Mouse (Mus musculus) liver, adult 2 months (tissue): ENCODE measurements around the gene Slc22a20. TPM values are rescaled to one million over a fixed set of nuclear protein-coding genes. Genes with fewer than 3 reads are reported as not detected.

ENCODE experiments used
- DNase-seq: peaks from one replicate; pipeline ENCODE4 v3.0.0-alpha.2; 2011; ENCODE audit warnings: low read depth, low spot score; ENCODE audit errors: extremely low read depth
- H3K27ac ChIP-seq: fragments of 200-500 bp; replicated peaks from 2 replicates; pipeline ENCODE4 v1.5.1; 2012; ENCODE audit warnings: low read depth, mild to moderate bottlenecking, control low read depth, inconsistent platforms, low read length; ENCODE audit not compliant: insufficient read depth
- H3K27me3 ChIP-seq: fragments of 200-500 bp; 2 replicates; pipeline ENCODE4 v1.6.1; 2012; ENCODE audit warnings: mild to moderate bottlenecking, moderate library complexity, low read length, inconsistent platforms; ENCODE audit not compliant: control insufficient read depth, insufficient read depth
- H3K36me3 ChIP-seq: fragments of 200-500 bp; 2 replicates; pipeline ENCODE4 v1.6.1; 2012; ENCODE audit warnings: low read length, inconsistent platforms; ENCODE audit not compliant: control insufficient read depth, insufficient read depth
- H3K4me1 ChIP-seq: fragments of 200-500 bp; 2 replicates; pipeline ENCODE4 v1.6.1; 2011; ENCODE audit warnings: low read length; ENCODE audit not compliant: control insufficient read depth, insufficient read depth
- H3K4me3 ChIP-seq: fragments of 200-500 bp; 2 replicates; pipeline ENCODE4 v1.5.1; 2011; ENCODE audit warnings: low read depth, mild to moderate bottlenecking, control low read depth, low read length, moderate library complexity; ENCODE audit not compliant: insufficient read depth
- H3K79me2 ChIP-seq: fragments of 200-500 bp; 2 replicates; pipeline ENCODE4 v1.6.1; 2012; ENCODE audit warnings: inconsistent platforms, mild to moderate bottlenecking, low read length, moderate library complexity; ENCODE audit not compliant: control insufficient read depth, insufficient read depth
- H3K9ac ChIP-seq: fragments of 200-500 bp; 2 replicates; pipeline ENCODE4 v1.6.1; 2012; ENCODE audit warnings: low read depth, mild to moderate bottlenecking, control low read depth, inconsistent platforms, low read length
- CTCF ChIP-seq: fragments of 200-500 bp; IDR thresholded peaks from 2 replicates; pipeline ENCODE4 v1.5.1; 2011; ENCODE audit warnings: low read depth, low read length, control low read depth
- POLR2A ChIP-seq: fragments of 200-500 bp; IDR thresholded peaks from 2 replicates; pipeline ENCODE4 v1.6.1; 2011; ENCODE audit warnings: low read length, control low read depth; ENCODE audit not compliant: insufficient read depth; ENCODE audit errors: extremely low read depth
- WGBS: fragments of 180-500 bp; shearing (Covaris S2); methylation state at CpG from one replicate; pipeline ENCODE4 v1.1.7; 2018; 5-methylcytosine and 5-hydroxymethylcytosine counted together
- polyA plus RNA-seq: library from polyadenylated mRNA; depleted of rRNA; stranded (reverse); fragments of >200 nt; gene quantifications from 2 replicates; pipeline ENCODE4 v1.2.3, GENCODE M21; 2012
- total RNA-seq: library from RNA; depleted of rRNA; stranded (reverse); fragments of >200 nt; gene quantifications from 2 replicates; pipeline ENCODE4 v1.2.3, GENCODE M21; 2014

The Slc22a20 gene
- total and polyA plus RNA-seq, 2 experiments = not detected

DNA sequence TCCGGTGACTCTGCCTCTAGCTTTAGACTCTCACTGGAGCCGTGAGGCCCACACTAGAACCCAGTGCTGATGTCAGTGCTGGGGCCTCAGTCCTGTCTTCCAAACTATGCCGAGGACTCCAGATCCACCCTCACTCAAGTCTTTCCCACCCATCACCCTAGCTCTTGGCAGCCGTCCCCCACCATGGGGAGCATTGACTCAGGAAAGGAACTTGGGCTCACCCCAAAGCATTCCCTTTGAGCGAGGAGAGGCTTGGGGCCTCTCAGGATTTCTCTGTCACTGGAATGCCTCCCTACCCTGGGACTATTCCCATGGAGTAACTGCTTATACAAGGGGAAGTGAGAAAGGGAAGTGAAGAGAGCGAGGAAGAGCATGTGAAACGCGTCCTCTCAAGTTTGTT is 40.1 kb downstream of the Slc22a20 start:
- H3K4me1 ChIP-seq = no peaks in the 10 kb centered on the region; the same call in 1 of the 2 replicates
- WGBS = 70% methylated on average over 8 of the region's 8 CpGs
- no peak overlapping the region for H3K9ac ChIP-seq
- peaks cover 2% of the 10 kb centered on the region; the same call in 1 of the 2 replicates for H3K36me3 ChIP-seq
- peak; percentile 39 for DNase-seq
- no peaks in the 10 kb centered on the region for H3K79me2 ChIP-seq
- no peaks in the 10 kb centered on the region for H3K27me3 ChIP-seq
- TF ChIP-seq CTCF (no peak), POLR2A (no peak)
- no peak overlapping the region for H3K4me3 ChIP-seq
- H3K27ac ChIP-seq = peak overlapping the region; percentile 79

DNA sequence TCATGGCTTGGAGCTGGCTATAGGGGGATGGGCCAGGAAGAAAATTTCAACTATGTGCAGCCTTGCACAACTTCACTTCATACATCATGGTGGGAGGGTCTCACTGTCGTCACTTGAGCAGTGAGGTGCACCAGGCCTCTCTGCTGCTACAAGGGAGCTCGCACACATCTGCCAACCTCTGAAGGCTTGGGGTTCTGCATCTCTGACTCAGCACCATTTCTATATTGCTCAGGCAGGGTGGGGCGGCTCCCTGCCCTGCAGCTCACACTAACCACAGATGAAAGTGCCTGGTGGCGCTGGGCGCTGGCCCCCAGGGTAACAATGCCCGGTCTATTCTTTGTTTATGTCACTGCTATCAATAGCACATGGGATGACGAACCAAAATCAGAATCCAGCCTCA is 40.9 kb downstream of the Slc22a20 start:
- WGBS = 82% methylated on average over 7 of the region's 7 CpGs
- H3K36me3 ChIP-seq = no peaks in the 10 kb centered on the region
- DNase-seq = no peak
- peak overlapping the region; percentile 79; the same call in 1 of the 2 replicates for H3K27ac ChIP-seq
- H3K79me2 ChIP-seq = no peaks in the 10 kb centered on the region
- peaks cover 2% of the 10 kb centered on the region for H3K4me1 ChIP-seq
- no peak overlapping the region for H3K9ac ChIP-seq
- H3K27me3 ChIP-seq = no peaks in the 10 kb centered on the region
- no peak for TF ChIP-seq POLR2A
- no peak for TF ChIP-seq CTCF
- H3K4me3 ChIP-seq = no peak overlapping the region

DNA sequence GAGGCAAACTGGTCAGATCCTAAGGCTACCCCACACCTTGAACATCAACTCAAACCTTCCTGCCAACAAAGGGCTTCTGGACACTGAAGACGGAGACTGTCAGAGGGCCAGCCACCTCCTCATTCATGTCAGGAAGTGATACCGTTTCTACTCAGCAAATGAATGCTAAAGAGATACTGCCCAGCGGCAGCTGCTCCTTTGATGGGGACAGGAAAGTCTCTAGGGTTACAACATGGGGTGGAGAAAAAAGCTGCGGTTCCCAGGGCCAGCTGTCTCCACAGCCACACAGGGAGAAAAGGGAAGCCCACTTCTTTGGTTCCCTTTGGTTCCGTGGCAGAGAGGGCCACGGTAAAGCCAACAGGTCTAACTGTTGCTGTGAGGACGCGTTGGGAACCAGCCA is 41.8 kb downstream of the Slc22a20 start:
- DNase-seq = no peak
- no peak overlapping the region for H3K4me3 ChIP-seq
- no peaks in the 10 kb centered on the region for H3K27me3 ChIP-seq
- no peak overlapping the region for H3K27ac ChIP-seq
- 75% methylated on average over 8 of the region's 8 CpGs for WGBS
- H3K9ac ChIP-seq = no peak overlapping the region
- TF ChIP-seq CTCF = no peak
- no peak for TF ChIP-seq POLR2A
- H3K79me2 ChIP-seq = no peaks in the 10 kb centered on the region
- H3K36me3 ChIP-seq = no peaks in the 10 kb centered on the region
- H3K4me1 ChIP-seq = peaks cover 2% of the 10 kb centered on the region; the same call in 1 of the 2 replicates

DNA sequence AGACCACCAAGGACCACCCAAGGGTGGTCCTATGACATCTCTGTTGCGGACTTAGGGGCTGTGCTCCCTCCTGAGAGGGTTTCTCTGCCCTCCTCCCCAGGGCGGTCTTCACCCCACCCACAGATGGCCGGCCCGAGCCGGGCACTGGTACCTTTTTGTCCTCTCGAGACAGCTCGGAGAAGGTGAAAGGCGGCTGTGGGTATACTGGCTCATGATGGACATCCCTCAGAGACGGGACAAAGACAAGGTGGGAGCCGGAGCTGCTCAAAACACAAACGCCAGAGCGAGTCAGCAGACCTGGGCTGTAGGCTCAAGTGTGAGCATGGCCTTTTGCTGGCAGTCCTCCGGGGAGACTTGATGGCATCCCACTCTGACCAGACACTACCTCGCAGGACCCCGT is 42.5 kb downstream of the Slc22a20 start:
- no peak overlapping the region for H3K4me3 ChIP-seq
- peaks cover 2% of the 10 kb centered on the region; the same call in 1 of the 2 replicates for H3K4me1 ChIP-seq
- 95% methylated on average over 15 of the region's 15 CpGs for WGBS
- H3K27me3 ChIP-seq = no peaks in the 10 kb centered on the region
- TF ChIP-seq POLR2A (no peak), CTCF (no peak)
- no peaks in the 10 kb centered on the region for H3K79me2 ChIP-seq
- DNase-seq = no peak
- H3K27ac ChIP-seq = no peak overlapping the region
- H3K36me3 ChIP-seq = no peaks in the 10 kb centered on the region
- no peak overlapping the region for H3K9ac ChIP-seq

DNA sequence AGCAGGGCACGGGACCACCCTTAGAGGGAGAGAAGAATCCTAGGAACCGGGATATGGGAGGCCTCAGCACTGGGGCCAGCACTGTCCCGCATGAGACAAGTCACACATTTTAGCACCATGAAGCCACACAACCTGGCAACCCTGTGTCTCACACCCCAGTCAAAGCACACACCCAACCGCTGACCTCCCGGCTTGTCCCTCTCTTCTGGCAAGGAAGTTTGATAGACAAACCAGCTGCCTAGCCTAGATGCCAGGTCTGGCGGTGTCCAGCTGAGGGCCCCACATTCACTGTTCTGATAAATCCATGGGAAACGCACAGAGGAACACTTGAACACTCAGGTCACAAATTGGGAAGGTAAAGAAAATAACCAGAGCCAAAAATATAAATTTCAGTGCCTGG is 43.4 kb downstream of the Slc22a20 start:
- TF ChIP-seq POLR2A (no peak), CTCF (no peak)
- Histone ChIP-seq H3K9ac (no peak overlapping the region), H3K79me2 (no peaks in the 10 kb centered on the region), H3K36me3 (no peaks in the 10 kb centered on the region), H3K27me3 (no peaks in the 10 kb centered on the region), H3K27ac (no peak overlapping the region), H3K4me1 (peaks cover 3% of the 10 kb centered on the region; the same call in 1 of the 2 replicates), H3K4me3 (no peak overlapping the region)
- DNase-seq = no peak
- WGBS = 85% methylated on average over 7 of the region's 7 CpGs

DNA sequence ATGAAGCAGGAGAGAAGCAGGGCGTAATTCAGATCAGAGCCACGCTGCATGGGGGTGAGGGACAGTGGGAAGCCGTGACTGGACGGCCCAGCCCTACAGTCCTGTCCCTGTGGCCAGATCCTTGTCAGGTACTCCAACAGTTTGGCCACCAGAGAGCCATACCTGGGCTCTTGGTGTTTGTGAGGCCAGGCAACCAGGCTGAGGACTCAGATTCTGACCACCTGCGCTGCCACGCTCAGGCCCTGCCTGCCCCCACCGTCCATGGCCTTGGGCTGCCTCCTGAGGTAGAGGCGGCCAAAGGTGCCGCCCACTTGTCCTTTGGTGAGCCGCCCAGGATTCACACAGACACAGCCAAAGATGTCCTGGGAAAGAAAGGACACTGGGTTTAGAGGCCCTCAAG is 45.3 kb downstream of the Slc22a20 start:
- no peak overlapping the region for H3K9ac ChIP-seq
- no peak for DNase-seq
- WGBS = 83% methylated on average over 10 of the region's 10 CpGs
- no peak for TF ChIP-seq CTCF
- TF ChIP-seq POLR2A = no peak
- no peak overlapping the region for H3K4me3 ChIP-seq
- peaks cover 3% of the 10 kb centered on the region; the same call in 1 of the 2 replicates for H3K4me1 ChIP-seq
- no peaks in the 10 kb centered on the region for H3K79me2 ChIP-seq
- no peaks in the 10 kb centered on the region for H3K36me3 ChIP-seq
- no peaks in the 10 kb centered on the region for H3K27me3 ChIP-seq
- H3K27ac ChIP-seq = 0 out of 2 replicates have a peak overlapping the region, but pooled peaks have one; percentile 20
